Comparison of ENCODE assay signal across 16 mouse cellular contexts in genomic region chr12:110087812-110088211, GRCm38 (mm10).
DNase-seq lines count a peak whose midpoint lies in the region; ATAC-seq and TF ChIP-seq lines count a peak whose summit lies in the region.
"Had no signal": no experiment of that assay in that cellular context is flagged by ENCODE, and none has a peak within 500 bp of the region (broad histone marks: within the 10 kb centered on the region; RNA-seq: fewer than 3 reads in every experiment).

No protein-coding gene starts in this region.

- H3K79me2 ChIP-seq in C2C12 (ENCODE audit: control insufficient read depth, insufficient read depth), result peaks cover 7% of the 10 kb centered on the region

- no peak overlapping the region for H3ac ChIP-seq in C2C12 (ENCODE audit: control insufficient read depth, insufficient read length, low read depth)

- no peak for ATAC-seq in forebrain, postnatal 0 days
- ATAC-seq: CD4-positive, CD25-positive, alpha-beta regulatory T cell, adult 4 months had no signal

- H3K27me3 ChIP-seq in C2C12 (ENCODE audit: control insufficient read depth, insufficient read depth, insufficient read length), result no peaks in the 10 kb centered on the region
- H3K27me3 ChIP-seq in forebrain, postnatal 0 days (ENCODE audit: insufficient read depth, low read length), result no peaks in the 10 kb centered on the region
- H3K27me3 ChIP-seq: embryonic facial prominence, embryonic 15.5 days; hindbrain, embryonic 15.5 days; liver, embryonic 15.5 days; megakaryocyte, embryonic 14.5 days had no signal

- no peaks in the 10 kb centered on the region for H3K9me3 ChIP-seq in forebrain, postnatal 0 days (ENCODE audit: low read length)
- H3K9me3 ChIP-seq: embryonic facial prominence, embryonic 15.5 days; heart, embryonic 15.5 days; hindbrain, embryonic 15.5 days; limb, embryonic 12.5 days; liver, embryonic 15.5 days had no signal

- no peaks in the 10 kb centered on the region for H3K79me3 ChIP-seq in C2C12 (ENCODE audit: low read depth)

- H3K27ac ChIP-seq in forebrain, postnatal 0 days (ENCODE audit: low read depth, low read length), result no peak overlapping the region
- H3K27ac ChIP-seq: embryonic facial prominence, embryonic 15.5 days; heart, embryonic 15.5 days; hindbrain, embryonic 15.5 days; limb, embryonic 12.5 days; liver, embryonic 15.5 days had no signal

- no peak overlapping the region for H3K4me3 ChIP-seq in C2C12 (ENCODE audit: insufficient read depth, poor library complexity, severe bottlenecking)
- H3K4me3 ChIP-seq in forebrain, postnatal 0 days (ENCODE audit: low read depth, low read length), result no peak overlapping the region
- H3K4me3 ChIP-seq: embryonic facial prominence, embryonic 15.5 days; heart, embryonic 15.5 days; hindbrain, embryonic 15.5 days; limb, embryonic 12.5 days; liver, embryonic 15.5 days; megakaryocyte, embryonic 14.5 days had no signal

- H3K4me1 ChIP-seq in forebrain, postnatal 0 days (ENCODE audit: insufficient read depth), result no peaks in the 10 kb centered on the region
- H3K4me1 ChIP-seq: embryonic facial prominence, embryonic 15.5 days; heart, embryonic 15.5 days; hindbrain, embryonic 15.5 days; liver, embryonic 15.5 days; megakaryocyte, embryonic 14.5 days had no signal

- DNase-seq in heart, adult 18-20 months, result peak; percentile 61 to 74
- DNase-seq in heart, postnatal 4 days, result no peak
- peak; percentile 75 for DNase-seq in adrenal gland, postnatal 14 days
- DNase-seq in heart, postnatal 14 days, result peak; percentile 29 to 38
- no peak for DNase-seq in thymus, adult 18-20 months
- DNase-seq in forebrain, postnatal 0 days, result no peak
- no peak for DNase-seq in cerebellum, adult 9-11 months
- DNase-seq: kidney, adult 8-10 months had no signal

- intact Hi-C loops in heart, postnatal 14 days (cut with DNase I), result no loop called here

- no peak overlapping the region for H3K9ac ChIP-seq in forebrain, postnatal 0 days
- H3K9ac ChIP-seq: embryonic facial prominence, embryonic 15.5 days; heart, embryonic 15.5 days; hindbrain, embryonic 15.5 days; limb, embryonic 12.5 days; liver, embryonic 15.5 days had no signal

- no peak overlapping the region for H3K4me2 ChIP-seq in forebrain, postnatal 0 days (ENCODE audit: low read depth)
- H3K4me2 ChIP-seq: embryonic facial prominence, embryonic 15.5 days; heart, embryonic 15.5 days; hindbrain, embryonic 15.5 days; limb, embryonic 12.5 days; liver, embryonic 15.5 days had no signal

- TF ChIP-seq CTCF in C2C12 (IDR thresholded peaks at IDR 0.05; ENCODE audit: control insufficient read depth, insufficient read depth, insufficient read length), result no peak
- no peak for TF ChIP-seq CTCF in forebrain, postnatal 0 days (IDR thresholded peaks at IDR 0.05; ENCODE audit: low read depth)

- no peaks in the 10 kb centered on the region for H3K36me3 ChIP-seq in C2C12 (ENCODE audit: control insufficient read depth, insufficient read depth)
- H3K36me3 ChIP-seq in forebrain, postnatal 0 days (ENCODE audit: insufficient read depth), result no peaks in the 10 kb centered on the region
- H3K36me3 ChIP-seq: embryonic facial prominence, embryonic 15.5 days; heart, embryonic 15.5 days; hindbrain, embryonic 15.5 days; limb, embryonic 12.5 days; liver, embryonic 15.5 days had no signal

TF ChIP-seq in C2C12, 6 proteins besides CTCF, POLR2A, EP300 and RAD21:
- peak; percentile 99 for TF ChIP-seq CEBPB (IDR thresholded peaks at IDR 0.05; ENCODE audit: low read depth)
- TF ChIP-seq FOSL1 (IDR thresholded peaks at IDR 0.05; ENCODE audit: insufficient read depth, low read length, poor library complexity, severe bottlenecking), result no peak
- no peak for TF ChIP-seq MYOG (IDR thresholded peaks at IDR 0.05; ENCODE audit: control insufficient read depth, extremely low read depth, insufficient read length)
TF ChIP-seq in C2C12: peak in this region for 1.

Comparison
In these comparisons a context has a peak if more than half of its experiments do, and no peak if none do; other contexts are left out.
1. DNase-seq: peak in heart, adult 18-20 months (2 of 2), adrenal gland, postnatal 14 days (single experiment) and heart, postnatal 14 days (2 of 2); none in heart, postnatal 4 days (single experiment), thymus, adult 18-20 months (0 of 2), forebrain, postnatal 0 days (single experiment) and cerebellum, adult 9-11 months (single experiment).